Mouse (Mus musculus) ES-Bruce4 (cell line): Measurements from ENCODE around the gene Cmbl.

Experiments used
- CTCF ChIP-seq: IDR thresholded peaks from one replicate; pipeline ENCODE4 v1.8.1; 2011; ENCODE audit warnings: low read depth, low read length
- POLR2A ChIP-seq: IDR thresholded peaks from one replicate; pipeline ENCODE4 v1.8.1; 2011; ENCODE audit warnings: low read length; ENCODE audit not compliant: insufficient read depth

DNA sequence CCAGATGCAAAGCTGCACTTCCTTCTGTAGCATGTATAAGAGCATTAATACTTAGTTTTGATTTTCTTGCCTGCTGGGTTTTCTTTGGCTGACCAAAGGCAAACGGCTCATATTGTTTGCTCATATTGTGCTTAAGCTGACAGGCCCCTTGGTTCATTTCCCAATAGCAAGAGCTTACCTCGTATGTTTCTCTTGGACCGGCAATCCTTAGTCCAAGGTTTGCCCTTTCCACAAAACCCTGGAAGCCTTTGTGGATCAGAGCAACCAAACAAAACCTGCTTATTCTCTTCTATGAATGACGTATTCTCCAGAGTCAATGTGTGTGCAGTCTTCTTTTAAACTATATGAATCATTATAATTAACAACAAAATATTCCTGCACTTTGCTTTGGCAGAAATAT is 14.8 kb upstream of the Cmbl start:
- TF ChIP-seq CTCF (no peak), POLR2A (no peak)
